In the genomic region with DNA sequence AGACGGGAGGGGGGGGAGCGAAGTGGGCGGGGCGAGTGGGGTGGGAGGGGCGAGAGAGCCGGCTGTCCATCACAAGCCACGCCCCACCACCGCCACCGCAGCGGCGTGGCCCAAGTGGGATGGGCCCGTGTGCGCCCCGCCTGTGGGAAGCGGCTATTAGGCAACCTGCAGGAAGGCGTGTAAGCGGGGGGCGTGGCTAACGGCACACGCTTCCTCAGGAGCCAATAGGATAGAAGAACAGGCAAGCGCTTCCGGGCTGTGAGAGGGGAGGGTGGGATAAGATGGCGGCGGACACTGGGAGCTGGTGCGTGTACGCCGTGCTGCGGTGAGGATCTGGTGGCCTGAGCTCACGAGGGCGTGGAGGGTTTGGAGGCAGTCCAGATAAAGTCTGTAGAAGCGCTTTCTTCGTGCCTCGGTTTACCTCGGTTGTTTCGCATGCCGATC, we compare ENCODE assay signal across 8 mouse cellular contexts. TPM values are rescaled to one million over a fixed set of nuclear protein-coding genes. Genes with fewer than 3 reads are reported as not detected.
A peak's percentile ranks its signal among the peaks of the same experiment; 100 is the strongest.
DNase-seq lines count a peak whose midpoint lies in the region; ATAC-seq and TF ChIP-seq lines count a peak whose summit lies in the region.

Gene Alg11, plus strand, starts transcription at position 276 of the 444 bp plus-strand sequence.

- no peak for TF ChIP-seq EP300 in CH12.LX (IDR thresholded peaks at IDR 0.05; ENCODE audit: low read length)

- peak; percentile 99 for DNase-seq in CH12.LX (ENCODE audit: extremely low read depth)
- DNase-seq in c-Kit-positive CD71-positive TER-119-negative erythroid progenitor cells, embryonic 14.5 days (ENCODE audit: low read depth) = peak; percentile 96
- DNase-seq in forebrain, embryonic 11.5 days (ENCODE audit: low spot score) = peak; percentile 99
- DNase-seq in kidney, postnatal 36 days = peak; percentile 98 to 99
- peak; percentile 97 for DNase-seq in telencephalon, adult 2 months (ENCODE audit: low read depth, low spot score)

- no peak for TF ChIP-seq RAD21 in CH12.LX (IDR thresholded peaks at IDR 0.05; ENCODE audit: low read depth, low read length)

- peak within 1 kb of the TSS; percentile 86 for H3K4me2 ChIP-seq in CH12.LX (ENCODE audit: insufficient read depth, low read depth, poor library complexity, severe bottlenecking)
- H3K4me2 ChIP-seq in forebrain, embryonic 11.5 days (ENCODE audit: low read depth, low read length, severe bottlenecking) = peak within 1 kb of the TSS; percentile 84
- H3K4me2 ChIP-seq in heart, embryonic 16.5 days (ENCODE audit: low read depth, low read length) = peak within 1 kb of the TSS; percentile 99
- H3K4me2 ChIP-seq in liver, embryonic 15.5 days = peak within 1 kb of the TSS; percentile 90
- H3K4me2 ChIP-seq in neural tube, embryonic 12.5 days (replicated peaks) = peak within 1 kb of the TSS; percentile 85

- peak; percentile 100 for ATAC-seq in forebrain, embryonic 11.5 days (replicated peaks; ENCODE audit: low FRiP score)
- ATAC-seq in heart, embryonic 16.5 days (replicated peaks; ENCODE audit: extremely low read depth, insufficient read depth, low FRiP score) = peak; percentile 100
- ATAC-seq in liver, embryonic 15.5 days (ENCODE audit: insufficient read depth) = peak; percentile 95
- ATAC-seq in neural tube, embryonic 12.5 days (ENCODE audit: low FRiP score, low read depth) = peak; percentile 100

- H3K36me3 ChIP-seq in CH12.LX (replicated peaks in 1 of 2; ENCODE audit: control insufficient read depth in 1 of 2, insufficient read depth in 1 of 2, low read length in 1 of 2) = peaks cover 9 to 32% of the 10 kb centered on the region in 2 experiments
- peaks cover 6% of the 10 kb centered on the region; the same call in 1 of the 2 replicates for H3K36me3 ChIP-seq in forebrain, embryonic 11.5 days (ENCODE audit: control insufficient read depth, insufficient read depth, low read length)
- peaks cover 20% of the 10 kb centered on the region for H3K36me3 ChIP-seq in heart, embryonic 16.5 days (ENCODE audit: control insufficient read depth, insufficient read depth)
- peaks cover 29% of the 10 kb centered on the region for H3K36me3 ChIP-seq in liver, embryonic 15.5 days (replicated peaks)
- H3K36me3 ChIP-seq in neural tube, embryonic 12.5 days = peaks cover 13% of the 10 kb centered on the region

- in situ Hi-C loops in CH12.LX (cut with MboI; ENCODE audit: low pct_ligation_motif_present, low pct_unique_long_range_greater_than_20kb, low sequenced_read_pairs) = no loop called here

- peak within 1 kb of the TSS; percentile 73 to 99 (median 82) for H3K4me3 ChIP-seq in CH12.LX (replicated peaks in 1 of 3; ENCODE audit: low read depth in 2 of 3, low read length in 2 of 3, poor library complexity in 1 of 3)
- peak within 1 kb of the TSS; percentile 61 for H3K4me3 ChIP-seq in forebrain, embryonic 11.5 days (ENCODE audit: low read depth, low read length)
- peak within 1 kb of the TSS; percentile 90 for H3K4me3 ChIP-seq in heart, embryonic 16.5 days (ENCODE audit: low read length)
- peak within 1 kb of the TSS; percentile 78 for H3K4me3 ChIP-seq in liver, embryonic 15.5 days (replicated peaks)
- H3K4me3 ChIP-seq in neural tube, embryonic 12.5 days = peak within 1 kb of the TSS; percentile 66

- H3K27me3 ChIP-seq in CH12.LX (replicated peaks) = peaks cover 47% of the 10 kb centered on the region
- H3K27me3 ChIP-seq in forebrain, embryonic 11.5 days (ENCODE audit: control insufficient read depth, insufficient read depth, low read length) = peaks cover 5% of the 10 kb centered on the region; the same call in 1 of the 2 replicates
- H3K27me3 ChIP-seq in heart, embryonic 16.5 days (ENCODE audit: control insufficient read depth, insufficient read depth, low read length) = peaks cover 14% of the 10 kb centered on the region; the same call in 1 of the 2 replicates
- no peaks in the 10 kb centered on the region for H3K27me3 ChIP-seq in liver, embryonic 15.5 days
- H3K27me3 ChIP-seq in neural tube, embryonic 12.5 days (replicated peaks) = no peaks in the 10 kb centered on the region

- TF ChIP-seq CTCF in CH12.LX (conservative IDR thresholded peaks at IDR 0.05 in 1 of 2, IDR thresholded peaks at IDR 0.05 in 1 of 2; ENCODE audit: low read depth in 2 of 2, low read length in 2 of 2) = no peak

- peaks cover 8% of the 10 kb centered on the region; the same call in 1 of the 2 replicates for H3K79me2 ChIP-seq in CH12.LX (replicated peaks; ENCODE audit: control insufficient read depth, extremely low read depth, insufficient read depth, poor library complexity, severe bottlenecking)

- H3K27ac ChIP-seq in CH12.LX (ENCODE audit: insufficient read depth, low read depth) = no peak within 1 kb of the TSS
- 0 out of 2 replicates have a peak within 1 kb of the TSS, but pooled peaks have one; percentile 12 for H3K27ac ChIP-seq in forebrain, embryonic 11.5 days (ENCODE audit: low read depth, low read length)
- peak within 1 kb of the TSS; percentile 48; the same call in 1 of the 2 replicates for H3K27ac ChIP-seq in heart, embryonic 16.5 days (ENCODE audit: low read length)
- peak within 1 kb of the TSS; percentile 83 for H3K27ac ChIP-seq in liver, embryonic 15.5 days (replicated peaks)
- H3K27ac ChIP-seq in neural tube, embryonic 12.5 days = no peak within 1 kb of the TSS

- WGBS in forebrain, embryonic 11.5 days = under 1% methylated on average over 32 of the region's 36 CpGs
- 0% methylated on average over 33 of the region's 36 CpGs for WGBS in heart, embryonic 16.5 days
- under 1% methylated on average over 34 of the region's 36 CpGs for WGBS in liver, embryonic 15.5 days (ENCODE audit: insufficient replicate concordance)
- WGBS in neural tube, embryonic 12.5 days = under 1% methylated on average over 36 of the region's 36 CpGs

- dilution Hi-C loops in CH12.LX (cut with MboI; ENCODE audit: extremely low pct_ligation_motif_present, extremely low pct_unique_long_range_greater_than_20kb, low sequenced_read_pairs) = no loop called here

- TF ChIP-seq POLR2A in CH12.LX (IDR thresholded peaks at IDR 0.05; ENCODE audit: low read depth, low read length) = peak; percentile 97

- peaks cover 3 to 19% of the 10 kb centered on the region in 2 experiments for H3K4me1 ChIP-seq in CH12.LX (ENCODE audit: control insufficient read depth in 1 of 2, insufficient read depth in 2 of 2)
- no peaks in the 10 kb centered on the region; the same call in 1 of the 2 replicates for H3K4me1 ChIP-seq in forebrain, embryonic 11.5 days (replicated peaks; ENCODE audit: control insufficient read depth, insufficient read depth, low read length)
- peaks cover 4% of the 10 kb centered on the region; the same call in 1 of the 2 replicates for H3K4me1 ChIP-seq in heart, embryonic 16.5 days (ENCODE audit: control insufficient read depth, insufficient read depth, low read length)
- H3K4me1 ChIP-seq in liver, embryonic 15.5 days (replicated peaks) = peaks cover 54% of the 10 kb centered on the region
- H3K4me1 ChIP-seq in neural tube, embryonic 12.5 days = peaks cover 7% of the 10 kb centered on the region; the same call in 1 of the 2 replicates

- H3K9me3 ChIP-seq in CH12.LX (replicated peaks; ENCODE audit: low read length) = peaks cover 6% of the 10 kb centered on the region
- no peaks in the 10 kb centered on the region for H3K9me3 ChIP-seq in forebrain, embryonic 11.5 days (ENCODE audit: control insufficient read depth, low read length)
- H3K9me3 ChIP-seq in heart, embryonic 16.5 days (replicated peaks; ENCODE audit: control insufficient read depth, low read length) = no peaks in the 10 kb centered on the region
- H3K9me3 ChIP-seq in liver, embryonic 15.5 days (replicated peaks) = no peaks in the 10 kb centered on the region
- no peaks in the 10 kb centered on the region for H3K9me3 ChIP-seq in neural tube, embryonic 12.5 days

- peak within 1 kb of the TSS; percentile 66 for H3K9ac ChIP-seq in CH12.LX (ENCODE audit: insufficient read depth, low read depth)
- peak within 1 kb of the TSS; percentile 68 for H3K9ac ChIP-seq in forebrain, embryonic 11.5 days (ENCODE audit: low read length)
- peak within 1 kb of the TSS; percentile 81 for H3K9ac ChIP-seq in heart, embryonic 16.5 days (ENCODE audit: low read length)
- peak within 1 kb of the TSS; percentile 87 for H3K9ac ChIP-seq in liver, embryonic 15.5 days
- H3K9ac ChIP-seq in neural tube, embryonic 12.5 days = peak within 1 kb of the TSS; percentile 66

TF ChIP-seq in CH12.LX, 34 proteins besides CTCF, POLR2A, EP300 and RAD21 (continues in another document):
- TF ChIP-seq PAX5 (IDR thresholded peaks at IDR 0.05; ENCODE audit: low read length) (no peak), POLR2AphosphoS2 (IDR thresholded peaks at IDR 0.05; ENCODE audit: low read depth, low read length) (peak; percentile 74; the same call in 1 of the 2 replicates), MAX (IDR thresholded peaks at IDR 0.05; ENCODE audit: low read length) (peak; percentile 73; the same call in 1 of the 2 replicates), ZMIZ1 (IDR thresholded peaks at IDR 0.05; ENCODE audit: low read depth, low read length) (peak; percentile 79), MYC (IDR thresholded peaks at IDR 0.05; ENCODE audit: low read depth, low read length) (peak; percentile 88), MXI1 (IDR thresholded peaks at IDR 0.05; ENCODE audit: low read depth, low read length) (peak; percentile 89), USF1 (IDR thresholded peaks at IDR 0.05; ENCODE audit: low read depth, low read length) (peak; percentile 29; the same call in 1 of the 2 replicates), JUND (conservative IDR thresholded peaks at IDR 0.05; ENCODE audit: low read depth, low read length) (no peak), MEF2A (IDR thresholded peaks at IDR 0.05; ENCODE audit: borderline replicate concordance, low read depth, low read length) (0 out of 2 replicates have a peak, but pooled peaks have one; percentile 33), TBP (conservative IDR thresholded peaks at IDR 0.05; ENCODE audit: low read depth, low read length) (peak; percentile 85), ZNF384 (IDR thresholded peaks at IDR 0.05; ENCODE audit: low read depth, low read length) (no peak), NELFE (IDR thresholded peaks at IDR 0.05; ENCODE audit: low read depth, low read length) (peak; percentile 92), NRF1 (IDR thresholded peaks at IDR 0.05; ENCODE audit: low read depth, low read length) (peak; percentile 60), USF2 (conservative IDR thresholded peaks at IDR 0.05; ENCODE audit: low read depth, low read length) (no peak), TCF12 (IDR thresholded peaks at IDR 0.05; ENCODE audit: low read depth, low read length) (peak; percentile 75; the same call in 1 of the 2 replicates), CHD2 (IDR thresholded peaks at IDR 0.05; ENCODE audit: low read length) (peak; percentile 79)

RNA-seq across cellular contexts. Expression of gene Alg11, which starts in this region (rescaled TPM):
- total RNA-seq in CH12.LX (2012; rRNA removed) (13.7 and 14.3 TPM in 2 replicates), CH12.LX (2014; rRNA removed) (14.3 and 16.1 TPM in 2 replicates)
- 10.9 and 11.9 TPM in 2 replicates for polyA plus RNA-seq in CH12.LX (2012; ENCODE audit: insufficient read length, low read depth)
- 30.9 and 35.8 TPM in 2 replicates for polyA plus RNA-seq in forebrain, embryonic 11.5 days (2014; fragmentation: Nextera tagmentation; extraction: Ambion mirVana)
- polyA plus RNA-seq in heart, embryonic 16.5 days (2015; fragmentation: Nextera tagmentation; extraction: Ambion mirVana) = 14.7 and 16.0 TPM in 2 replicates
- polyA plus RNA-seq in liver, embryonic 15.5 days (2015; fragmentation: Nextera tagmentation; extraction: Ambion mirVana) = 9.2 and 9.3 TPM in 2 replicates
- polyA plus RNA-seq in neural tube, embryonic 12.5 days (2016; fragmentation: Nextera tagmentation; extraction: Ambion mirVana) = 20.9 and 30.2 TPM in 2 replicates

Comparison
In these comparisons a context has a peak if more than half of its experiments do, and no peak if none do; other contexts are left out.
1. H3K27ac ChIP-seq: peak in forebrain, embryonic 11.5 days (single experiment), heart, embryonic 16.5 days (single experiment) and liver, embryonic 15.5 days (single experiment); none in CH12.LX (single experiment) and neural tube, embryonic 12.5 days (single experiment).
2. Peak in every context shown above with its lines, with median percentiles within 50 percentile points of each other: DNase-seq, H3K4me2 ChIP-seq, H3K4me3 ChIP-seq, H3K9ac ChIP-seq and ATAC-seq.